Mouse (Mus musculus): ENCODE data around the gene Ttyh1.

Ttyh1 gene

DNA sequence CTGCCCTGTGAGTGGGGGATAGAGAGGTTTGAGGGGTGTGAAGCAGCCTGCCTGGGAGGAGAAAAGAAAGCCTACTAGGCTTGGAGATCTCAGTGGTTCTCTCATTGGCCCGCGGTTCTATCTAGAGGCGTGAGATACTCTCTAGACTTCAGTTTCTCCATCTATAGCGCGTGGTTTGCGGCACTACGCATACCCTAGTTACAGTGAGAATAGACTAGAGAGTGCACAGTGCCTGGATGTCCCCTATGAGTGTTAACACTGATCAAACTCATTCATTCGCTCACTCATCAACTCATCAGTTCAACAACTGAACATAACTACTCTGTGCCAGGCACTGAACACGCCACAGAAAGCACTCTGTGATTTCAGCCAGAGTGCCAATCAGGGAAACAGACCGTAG, 3.6 kb downstream of the Ttyh1 start:
- no peak for DNase-seq (ENCODE audit: low read depth, low spot score)

DNA sequence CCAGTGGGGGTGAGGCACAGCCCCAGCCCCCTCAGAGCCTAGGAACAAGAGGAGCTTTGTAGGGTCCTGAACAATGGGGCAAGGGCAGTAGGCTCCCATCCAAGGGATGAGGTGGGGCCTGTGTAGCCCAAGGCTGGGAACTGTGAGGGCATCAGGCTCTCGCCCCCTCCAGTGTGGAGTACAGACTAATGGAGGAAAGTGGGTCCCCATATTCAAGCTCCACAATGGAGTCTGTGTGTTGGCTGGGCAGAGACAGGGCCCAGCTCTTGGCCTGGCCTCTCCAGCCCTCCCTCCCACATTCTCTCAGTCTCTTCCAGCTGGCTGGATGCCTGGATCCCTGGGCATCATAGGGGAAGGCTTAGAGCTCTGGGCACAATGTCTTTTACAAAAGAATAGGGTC, 4.5 kb downstream of the Ttyh1 start:
- DNase-seq (ENCODE audit: low read depth, low spot score), result no peak

DNA sequence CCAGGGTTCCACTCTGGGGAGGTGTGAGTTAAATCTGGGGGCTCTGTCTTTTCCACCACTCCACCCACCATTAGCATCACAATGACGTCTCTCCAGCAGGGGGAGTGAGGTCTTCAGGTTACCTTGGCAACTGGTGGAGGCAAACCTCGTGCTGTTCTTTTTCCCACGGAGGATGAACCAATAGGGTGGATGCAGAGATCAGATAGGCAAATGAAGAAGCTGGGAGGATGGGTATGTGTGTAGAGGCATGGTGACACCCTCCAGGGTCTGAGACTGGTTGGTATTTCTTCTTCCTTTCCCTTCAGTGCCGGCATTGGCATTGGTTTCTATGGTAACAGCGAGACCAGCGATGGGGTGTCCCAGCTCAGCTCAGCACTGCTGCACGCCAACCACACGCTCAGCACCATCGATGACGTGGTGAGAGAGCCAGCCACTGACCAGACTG, 5.1 kb downstream of the Ttyh1 start:
- peak; percentile 99 for DNase-seq (ENCODE audit: low read depth, low spot score)

DNA sequence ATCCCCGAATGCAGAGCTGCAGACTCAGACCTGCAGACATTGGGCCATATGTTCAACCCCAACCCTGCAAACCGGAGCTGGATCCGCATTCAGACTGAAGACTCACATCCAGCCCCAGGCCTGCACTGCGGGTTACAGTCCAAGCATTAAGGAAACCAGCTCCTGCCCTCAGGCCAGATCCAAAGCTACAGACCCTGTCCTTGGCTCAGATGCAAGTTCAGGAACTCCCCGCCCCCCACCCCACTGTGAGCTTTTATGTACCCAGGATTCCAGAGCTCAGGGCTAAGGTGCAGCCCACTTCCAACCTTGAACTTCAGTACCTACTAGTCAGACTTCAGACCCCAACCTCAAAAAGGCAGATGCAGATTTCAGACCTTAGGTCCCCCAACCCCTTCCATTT, 5.6 kb downstream of the Ttyh1 start:
- peak; percentile 95 for DNase-seq (ENCODE audit: low read depth, low spot score)

DNA sequence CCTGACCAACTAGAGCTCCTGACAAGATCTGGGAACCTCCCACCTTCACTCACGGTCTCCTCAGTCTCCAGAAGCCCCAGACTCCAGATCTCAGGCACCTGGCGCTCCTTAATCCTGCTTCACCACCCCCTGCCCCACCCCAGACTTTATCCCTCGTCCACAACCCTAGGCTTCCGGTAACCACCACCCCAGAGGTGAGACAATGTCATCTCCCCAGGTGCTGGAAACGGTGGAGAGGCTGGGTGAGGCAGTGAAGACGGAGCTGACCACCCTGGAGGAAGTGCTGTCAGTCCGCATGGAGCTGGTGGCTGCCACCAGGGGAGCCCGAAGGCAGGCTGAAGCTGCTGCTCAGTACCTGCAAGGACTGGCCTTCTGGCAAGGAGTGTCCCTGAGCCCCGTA, 6.1 kb downstream of the Ttyh1 start:
- peak; percentile 92 for DNase-seq (ENCODE audit: low read depth, low spot score)

DNA sequence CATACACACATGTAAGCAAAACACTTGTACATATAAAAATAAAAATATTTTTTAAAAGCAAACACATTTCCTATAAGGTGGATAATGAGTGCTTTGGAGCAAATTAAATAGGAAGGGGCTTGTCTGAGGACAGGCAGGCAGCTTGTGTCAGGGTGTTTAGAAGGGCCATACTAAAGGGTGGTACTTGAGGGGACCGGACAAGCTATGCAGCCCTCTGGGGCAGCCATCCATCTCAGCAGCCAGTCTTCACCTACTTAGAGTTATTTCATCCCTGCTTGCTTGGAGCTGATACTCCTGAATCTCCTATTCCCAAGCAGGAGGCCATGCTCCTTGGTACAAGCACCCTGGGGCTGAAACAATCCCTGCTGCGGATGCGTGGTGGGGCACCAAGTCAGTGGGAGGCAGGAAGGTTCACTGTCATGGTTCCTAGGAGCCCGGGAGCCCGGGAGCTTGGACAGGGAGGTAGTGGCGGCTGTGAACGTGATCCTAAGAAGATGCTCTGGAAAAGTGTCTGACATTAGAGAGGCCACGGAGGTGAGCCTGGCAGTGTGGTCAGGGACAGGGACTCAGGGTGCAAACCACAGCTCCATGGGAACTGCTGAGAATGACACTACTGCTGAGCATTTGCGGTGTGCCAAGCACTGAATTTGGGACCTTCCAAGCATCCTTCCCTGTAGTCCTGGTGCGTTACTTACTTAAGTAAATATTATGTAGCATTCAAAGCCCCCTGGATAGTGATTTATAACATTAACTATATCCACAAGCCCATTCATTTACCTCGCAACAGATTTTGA, 8.0 kb downstream of the Ttyh1 start:
- no peak for DNase-seq (ENCODE audit: low read depth, low spot score)

DNA sequence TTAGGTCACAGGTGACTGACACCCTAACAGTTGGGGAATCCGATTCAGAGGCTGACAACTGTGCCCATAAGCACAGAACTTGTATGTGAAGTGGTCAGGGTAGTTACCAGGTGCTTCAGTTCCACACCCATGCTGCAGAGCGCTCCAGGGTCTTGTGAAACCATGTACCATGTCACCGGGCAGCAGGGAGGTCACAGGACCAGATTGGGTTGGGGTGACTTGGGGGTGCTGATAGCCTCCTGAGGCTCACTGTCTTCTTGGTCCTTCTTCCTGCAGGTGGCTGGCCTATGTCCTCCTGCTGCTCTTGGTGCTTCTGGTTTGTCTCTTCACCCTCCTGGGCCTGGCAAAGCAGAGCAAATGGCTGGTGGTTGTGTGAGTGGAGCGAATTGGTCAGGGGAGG, 8.7 kb downstream of the Ttyh1 start:
- no peak for DNase-seq (ENCODE audit: low read depth, low spot score)

DNA sequence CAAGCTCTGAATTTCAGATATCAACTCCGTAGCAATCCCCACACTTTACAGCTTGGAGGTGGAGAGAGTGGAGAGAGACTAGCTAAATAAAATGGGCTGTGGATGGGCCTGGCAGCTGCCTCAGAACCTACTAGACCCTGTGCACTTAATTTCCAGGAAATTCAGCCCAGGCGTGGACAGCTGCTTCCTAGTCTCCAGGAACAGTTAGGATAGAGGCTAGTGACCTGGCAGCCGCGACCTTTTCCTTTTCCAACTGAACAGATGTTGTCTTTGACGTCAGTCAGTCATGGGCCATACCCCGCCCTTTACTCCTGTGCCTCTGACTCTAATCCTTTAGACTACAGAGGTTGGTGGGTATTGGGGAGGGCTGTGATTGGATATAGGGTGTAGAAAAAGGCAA, 9.7 kb downstream of the Ttyh1 start:
- no peak for DNase-seq (ENCODE audit: low read depth, low spot score)

DNA sequence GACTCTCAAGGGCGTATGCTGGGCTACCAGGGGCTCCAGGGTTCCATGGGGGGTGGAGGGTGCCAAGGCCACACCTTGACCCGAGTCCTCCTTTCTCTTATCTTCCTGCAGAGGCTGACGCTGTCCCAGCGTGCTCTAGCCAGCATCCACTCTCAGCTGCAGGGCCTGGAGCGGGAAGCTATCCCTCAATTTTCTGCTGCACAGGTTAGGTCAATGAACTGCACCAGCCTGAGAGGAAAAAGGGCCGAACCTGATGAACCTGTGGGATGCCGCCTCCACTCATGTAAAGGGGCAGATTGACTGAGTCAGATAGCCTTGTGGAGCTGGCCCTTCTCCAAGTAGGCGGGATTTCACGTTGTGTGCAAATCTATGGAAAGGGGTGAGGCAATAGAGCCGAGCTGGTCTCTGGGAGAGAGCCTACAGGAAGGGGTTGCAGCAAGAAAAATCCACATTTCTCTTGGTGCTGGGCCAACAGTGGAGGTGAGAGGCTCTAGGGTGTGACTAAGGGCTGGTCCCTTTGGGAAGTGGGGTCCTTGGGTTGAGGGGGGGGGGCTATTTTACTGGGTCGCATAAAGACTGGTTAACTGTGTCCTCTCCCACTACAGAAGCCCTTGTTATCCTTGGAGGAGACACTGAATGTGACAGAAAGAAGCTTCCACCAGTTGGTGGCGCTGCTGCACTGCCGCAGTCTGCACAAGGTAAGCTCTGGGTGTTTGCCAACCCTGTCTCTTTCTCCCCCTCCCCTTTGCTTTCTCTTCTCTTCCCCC, 11.7 kb downstream of the Ttyh1 start:
- DNase-seq (ENCODE audit: low read depth, low spot score), result peak; percentile 88

DNA sequence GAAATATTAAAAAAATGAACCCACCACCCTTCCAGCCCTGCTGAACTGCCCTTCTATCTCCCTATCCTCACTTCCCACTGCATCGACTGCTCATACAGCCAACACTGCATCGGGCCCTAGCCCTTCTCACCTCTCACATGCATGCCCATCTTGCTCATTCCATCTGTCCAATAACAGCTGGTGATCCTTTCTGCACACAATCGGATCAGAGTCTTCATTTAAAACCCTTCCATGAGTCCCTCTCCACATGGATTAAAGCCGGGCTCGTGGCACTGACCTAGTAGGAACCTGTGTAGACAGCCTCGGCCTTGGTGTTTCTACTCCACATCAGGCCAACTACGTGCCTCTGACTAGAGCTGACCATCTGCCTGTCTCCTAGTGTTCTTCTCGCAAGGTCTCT, 12.8 kb downstream of the Ttyh1 start:
- no peak for DNase-seq (ENCODE audit: low read depth, low spot score)

DNA sequence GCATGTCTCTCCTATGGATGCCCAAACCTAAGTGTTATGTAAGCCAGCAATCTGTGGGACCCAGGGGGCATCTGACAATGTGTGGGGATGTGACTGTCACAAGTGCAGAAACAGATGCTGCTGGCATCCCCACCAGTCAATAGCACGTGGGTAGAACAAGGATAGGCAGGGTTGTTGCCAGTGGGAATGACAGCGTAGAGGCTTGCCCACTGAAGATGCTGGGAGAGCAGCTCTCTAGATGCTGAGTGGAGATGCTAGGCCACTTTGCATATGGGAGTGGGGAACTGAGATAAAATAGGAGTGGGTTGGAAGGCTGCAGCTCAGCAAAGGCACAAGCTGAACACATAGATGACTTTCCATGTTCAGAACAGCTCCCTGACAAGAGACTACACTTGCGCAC, 13.4 kb downstream of the Ttyh1 start:
- no peak for DNase-seq (ENCODE audit: low read depth, low spot score)

DNA sequence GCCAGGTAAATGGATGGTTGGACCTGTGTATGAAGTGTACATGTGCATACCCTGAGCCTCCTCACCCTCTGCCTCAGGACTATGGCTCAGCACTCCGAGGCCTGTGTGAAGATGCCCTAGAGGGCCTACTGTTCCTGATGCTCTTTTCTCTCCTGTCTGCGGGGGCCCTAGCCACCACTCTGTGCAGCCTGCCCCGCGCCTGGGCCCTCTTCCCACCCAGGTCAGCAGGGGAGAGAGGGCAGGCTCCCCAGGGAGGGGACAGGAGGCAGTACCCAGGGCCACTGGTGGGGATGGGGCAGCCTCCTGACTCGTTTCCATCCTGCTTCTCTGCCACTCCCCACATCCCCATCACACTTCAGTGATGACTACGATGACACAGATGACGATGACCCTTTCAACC, 13.8 kb downstream of the Ttyh1 start:
- DNase-seq (ENCODE audit: low read depth, low spot score), result no peak

DNA sequence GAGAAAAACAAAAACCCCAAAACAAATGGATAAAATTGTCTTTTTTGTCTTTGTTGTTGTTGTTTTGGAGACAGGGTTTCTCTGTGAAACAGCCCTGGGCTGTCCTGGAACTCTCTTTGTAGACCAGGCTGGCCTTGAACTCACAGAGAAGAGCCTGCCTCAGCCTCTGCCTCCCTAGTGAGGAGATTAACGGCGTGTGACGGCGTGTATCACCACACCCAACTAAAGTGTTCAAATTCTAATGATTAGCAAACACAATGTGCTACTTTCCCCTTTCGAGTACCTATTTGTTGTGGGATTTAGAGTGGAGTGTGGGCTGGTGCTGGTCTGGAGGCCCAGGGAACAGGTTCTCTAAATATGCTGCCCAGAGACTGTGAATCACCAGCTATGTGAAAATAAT, 15.7 kb downstream of the Ttyh1 start:
- DNase-seq (ENCODE audit: low read depth, low spot score), result peak; percentile 53

DNA sequence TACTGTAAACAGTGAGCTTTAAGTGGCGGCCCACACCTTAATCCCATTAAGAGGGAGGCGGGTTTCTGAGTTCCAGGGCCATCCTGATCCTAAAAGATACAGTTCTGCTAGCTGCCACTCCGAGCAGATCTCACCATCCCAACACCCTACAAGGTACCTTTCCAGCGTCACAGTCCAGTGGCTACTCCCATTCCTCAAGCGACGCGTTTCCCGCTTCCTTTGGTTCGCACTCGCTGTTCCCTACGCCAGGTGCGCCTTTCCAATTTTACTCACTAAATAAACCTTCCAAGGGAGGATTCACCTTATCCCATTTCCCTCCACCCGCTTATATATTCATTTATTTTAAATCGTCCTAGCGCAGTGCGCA, 17.2 kb downstream of the Ttyh1 start:
- DNase-seq (ENCODE audit: low read depth, low spot score), result no peak

DNA sequence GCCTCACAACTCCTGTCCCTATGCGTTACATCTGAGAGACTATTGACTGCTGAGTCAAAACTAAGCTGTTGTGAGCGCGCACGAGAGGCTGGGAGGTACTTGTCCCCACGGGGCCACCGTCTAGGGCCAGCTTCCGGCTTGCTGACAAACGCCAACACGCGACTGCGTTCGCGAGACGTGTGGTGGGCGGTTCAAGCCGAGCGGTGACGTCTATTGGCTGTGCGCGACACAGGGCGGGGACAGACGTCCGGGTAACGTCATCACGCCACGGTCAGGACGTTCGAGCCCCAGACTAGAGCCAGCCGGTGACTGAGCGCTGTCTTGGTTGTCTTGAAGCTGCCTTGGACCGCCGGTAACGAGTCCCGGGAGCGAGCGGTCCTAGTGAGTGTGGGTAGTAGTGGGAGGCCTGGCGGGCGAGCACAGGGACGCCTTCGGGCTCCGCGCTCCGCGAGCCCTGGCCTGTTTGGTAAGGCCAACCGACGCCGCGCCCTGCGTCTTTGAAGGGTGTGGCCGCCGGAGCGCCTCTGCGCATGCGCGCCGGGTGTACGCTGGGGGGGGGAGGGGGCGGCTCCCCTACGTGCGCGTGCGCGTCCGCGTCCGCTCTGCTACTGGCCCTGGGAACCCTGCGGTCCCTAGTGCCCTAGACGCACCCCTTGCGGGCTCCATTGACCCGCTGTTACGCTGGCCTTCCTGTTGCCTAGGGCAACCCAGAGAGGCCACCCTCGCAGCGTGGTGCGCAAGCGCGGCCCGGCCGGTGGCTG, 17.7 kb downstream of the Ttyh1 start, which contains the start of gene Leng8:
Gene Leng8 (plus strand): TSS at position 269 of the 761 bp plus-strand sequence.
- peak; percentile 99 for DNase-seq (ENCODE audit: low read depth, low spot score)

DNA sequence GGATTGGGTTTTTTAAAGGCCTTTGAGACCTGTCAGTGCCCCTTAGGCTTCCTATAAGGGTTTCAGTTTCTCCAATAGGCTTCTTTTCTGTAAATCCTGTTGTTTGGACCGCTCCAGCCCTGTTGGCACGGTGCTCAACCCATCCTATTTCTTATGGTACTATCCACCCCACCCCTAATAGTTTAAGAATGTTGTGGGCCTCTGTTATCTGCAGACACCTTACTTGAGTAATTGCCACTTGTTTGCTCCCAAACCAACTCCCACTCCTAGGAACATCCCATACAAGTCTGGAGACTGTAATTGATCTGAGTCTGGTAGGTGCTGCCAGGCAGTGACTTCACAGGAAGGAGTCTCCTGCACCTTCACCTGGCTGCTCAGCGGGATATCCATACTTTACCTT, 18.5 kb downstream of the Ttyh1 start:
- no peak for DNase-seq (ENCODE audit: low read depth, low spot score)

DNA sequence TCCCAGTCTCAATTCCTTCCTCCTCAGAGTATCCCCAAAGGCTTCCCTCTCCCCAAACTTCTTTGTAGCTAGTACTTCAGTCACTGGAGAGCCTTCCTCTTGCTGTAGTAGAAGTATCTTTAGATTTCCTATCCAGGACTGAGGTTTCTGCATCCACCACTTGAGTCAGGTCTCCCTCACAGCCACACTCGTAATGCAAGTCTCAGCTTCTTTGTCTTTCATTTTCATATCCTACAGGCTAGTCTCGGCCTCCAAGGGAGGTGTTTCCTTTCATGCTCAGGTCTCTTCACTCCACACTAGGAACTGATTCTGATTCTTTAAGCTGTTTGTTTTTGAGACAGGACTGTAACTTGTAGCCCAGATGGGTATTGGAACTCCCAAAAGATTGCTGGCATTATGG, 19.0 kb downstream of the Ttyh1 start:
- DNase-seq (ENCODE audit: low read depth, low spot score), result no peak

DNA sequence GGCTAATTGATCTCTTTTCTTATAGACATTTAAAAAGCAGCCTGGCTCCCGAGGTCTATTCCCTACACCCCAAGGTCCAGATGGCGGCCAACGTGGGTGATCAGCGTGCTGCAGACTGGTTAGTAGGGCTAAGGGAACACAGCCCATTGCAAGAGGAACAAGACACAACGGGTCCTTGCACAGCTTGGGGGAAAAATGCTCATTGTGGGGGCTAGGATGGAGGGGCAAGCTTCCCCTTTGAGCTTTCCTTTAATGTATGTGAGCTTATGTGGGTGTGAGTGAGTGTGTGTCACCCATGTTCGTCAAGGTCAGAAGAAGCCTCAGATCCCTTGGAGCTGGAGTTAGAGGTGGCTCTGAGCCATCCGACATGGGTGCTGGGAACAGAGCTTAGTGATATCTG, 19.5 kb downstream of the Ttyh1 start:
- no peak for DNase-seq (ENCODE audit: low read depth, low spot score)

DNA sequence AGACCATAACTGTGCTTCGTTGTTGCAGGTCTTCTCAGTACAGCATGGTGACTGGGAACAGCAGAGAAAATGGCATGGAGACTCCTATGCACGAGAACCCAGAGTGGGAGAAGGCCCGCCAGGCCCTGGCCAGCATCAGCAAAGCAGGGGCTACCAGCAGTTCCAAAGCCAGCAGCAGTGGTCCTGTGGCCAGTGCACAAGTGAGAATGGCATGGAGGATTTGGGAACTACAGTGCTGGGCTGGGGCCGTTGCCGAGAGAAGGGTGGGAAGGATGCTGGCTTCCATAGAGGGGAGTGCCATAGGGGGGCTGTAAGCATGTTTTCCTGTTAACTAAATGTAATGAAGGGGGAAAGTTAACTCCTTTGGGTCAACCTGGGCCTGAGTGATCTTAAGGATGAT, 20.2 kb downstream of the Ttyh1 start:
- no peak for DNase-seq (ENCODE audit: low read depth, low spot score)

DNA sequence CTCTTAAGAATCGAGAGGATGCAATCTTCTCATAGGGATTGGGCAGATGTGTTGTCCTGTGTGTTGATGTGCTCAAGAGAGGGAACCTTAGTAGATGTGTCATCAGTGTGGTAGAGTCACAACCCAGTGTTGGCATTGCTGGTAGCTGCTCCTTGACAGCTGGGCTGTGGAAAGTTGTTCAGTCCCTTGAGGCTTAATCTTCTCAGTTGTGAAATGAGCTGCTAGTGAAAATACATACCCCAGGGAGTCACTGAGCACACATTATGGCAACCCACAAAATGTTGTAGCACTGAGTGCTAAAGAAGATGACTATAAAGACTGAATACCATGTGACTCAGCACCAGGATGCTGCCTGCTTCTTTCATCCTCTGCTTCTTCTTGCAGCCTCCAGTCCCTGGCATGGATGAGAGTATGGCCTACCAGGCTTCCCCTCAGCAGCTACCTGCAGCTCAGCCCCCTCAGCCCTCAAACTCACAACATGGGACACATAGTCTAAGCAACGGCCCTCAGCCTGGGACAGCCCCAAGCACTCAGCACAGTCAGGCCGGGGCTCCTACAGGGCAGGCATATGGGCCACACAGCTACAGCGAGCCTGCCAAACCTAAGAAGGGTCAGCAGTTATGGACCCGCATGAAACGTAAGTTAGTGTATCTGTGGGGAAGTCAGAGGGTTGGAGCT, 22.6 kb downstream of the Ttyh1 start:
- no peak for DNase-seq (ENCODE audit: low read depth, low spot score)

DNA sequence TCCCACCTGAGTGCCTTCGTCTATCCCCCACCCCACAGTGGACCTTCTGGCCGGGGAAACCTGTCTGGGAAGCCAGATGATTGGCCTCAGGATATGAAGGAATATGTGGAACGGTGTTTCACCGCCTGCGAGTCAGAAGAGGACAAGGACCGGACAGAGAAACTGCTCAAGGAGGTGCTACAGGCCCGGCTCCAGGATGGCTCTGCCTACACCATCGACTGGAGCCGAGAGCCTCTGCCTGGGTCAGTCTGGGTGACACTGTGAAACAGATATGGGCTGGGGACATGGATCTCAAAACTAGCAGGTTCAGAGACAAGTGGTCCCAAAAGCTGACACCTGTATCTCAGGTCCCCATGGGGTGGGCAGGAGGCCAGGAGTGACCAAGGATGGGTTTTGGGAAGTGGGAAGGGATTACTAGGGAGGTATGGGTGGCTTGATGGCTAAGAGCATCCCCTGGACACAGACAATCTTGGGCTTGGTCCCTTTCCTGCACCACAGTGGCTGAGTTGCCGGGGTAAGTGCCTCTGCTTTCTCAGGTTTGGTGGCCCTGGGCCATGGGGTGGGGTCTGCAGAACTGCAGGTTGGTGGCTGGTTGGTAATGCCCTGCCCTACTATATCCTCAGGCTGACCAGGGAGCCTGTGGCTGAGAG, 23.7 kb downstream of the Ttyh1 start:
- no peak for DNase-seq (ENCODE audit: low read depth, low spot score)
